Mouse (Mus musculus) adipocyte (in vitro differentiated cells): ENCODE measurements around the gene Zbtb45.

Experiments used
- DNase-seq: peaks from one replicate; pipeline ENCODE4 v3.0.0-alpha.2; 2016; ENCODE audit warnings: low spot score

Zbtb45 gene

DNA sequence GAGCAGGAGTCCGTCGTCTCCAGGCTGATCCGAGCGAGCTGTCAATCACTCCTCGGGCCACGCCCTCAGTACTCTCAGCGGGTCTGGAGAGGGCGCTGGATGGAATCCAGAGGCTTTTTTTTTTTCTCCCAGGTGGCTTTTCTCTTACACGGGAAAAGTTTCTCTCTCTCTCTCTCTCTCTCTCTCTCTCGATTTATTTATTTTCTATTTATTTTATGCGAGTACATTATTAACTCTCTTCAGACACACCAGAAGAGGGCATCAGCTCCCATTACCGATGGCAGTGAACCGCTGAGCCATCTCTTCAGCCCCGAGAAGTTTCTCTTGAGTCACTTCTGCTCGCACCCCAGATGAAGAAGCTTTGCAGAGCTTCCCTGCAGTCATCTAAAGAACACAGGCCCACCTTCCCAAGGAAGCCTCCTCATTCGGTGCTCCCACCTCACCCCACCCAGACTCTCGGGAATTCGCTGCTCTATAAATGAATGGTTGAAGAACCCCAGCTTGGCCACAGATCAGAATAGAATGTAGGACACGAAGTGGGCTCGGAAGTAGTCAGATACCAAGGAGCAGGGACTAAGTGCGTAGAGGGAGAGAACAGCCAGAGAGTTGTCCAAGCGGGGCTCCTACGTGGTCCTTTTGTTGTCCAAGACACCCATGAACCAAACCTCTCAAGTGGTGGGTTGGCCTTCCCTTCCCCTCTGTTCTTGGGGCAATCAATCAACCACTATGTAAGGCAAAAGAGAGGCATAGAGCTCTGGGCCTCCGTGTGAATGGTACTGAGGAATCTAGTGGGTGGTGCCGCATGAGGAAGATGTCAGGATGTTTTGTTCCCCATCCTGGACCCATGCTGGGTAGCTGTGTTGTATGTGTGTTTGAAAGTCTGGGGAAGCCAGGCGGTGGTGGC lies at the start of gene Zbtb45:
Gene Zbtb45, minus strand, starts transcription at position 30 of the 904 bp plus-strand sequence.
- DNase-seq = no peak

GRCm38 (mm10) chr7:13059536-13059935 lies 49.7 kb upstream of the Zbtb45 start:
- DNase-seq = no peak

GRCm38 (mm10) chr7:13056913-13057700 lies 47.3 kb upstream of the Zbtb45 start:
- DNase-seq = no peak

DNA sequence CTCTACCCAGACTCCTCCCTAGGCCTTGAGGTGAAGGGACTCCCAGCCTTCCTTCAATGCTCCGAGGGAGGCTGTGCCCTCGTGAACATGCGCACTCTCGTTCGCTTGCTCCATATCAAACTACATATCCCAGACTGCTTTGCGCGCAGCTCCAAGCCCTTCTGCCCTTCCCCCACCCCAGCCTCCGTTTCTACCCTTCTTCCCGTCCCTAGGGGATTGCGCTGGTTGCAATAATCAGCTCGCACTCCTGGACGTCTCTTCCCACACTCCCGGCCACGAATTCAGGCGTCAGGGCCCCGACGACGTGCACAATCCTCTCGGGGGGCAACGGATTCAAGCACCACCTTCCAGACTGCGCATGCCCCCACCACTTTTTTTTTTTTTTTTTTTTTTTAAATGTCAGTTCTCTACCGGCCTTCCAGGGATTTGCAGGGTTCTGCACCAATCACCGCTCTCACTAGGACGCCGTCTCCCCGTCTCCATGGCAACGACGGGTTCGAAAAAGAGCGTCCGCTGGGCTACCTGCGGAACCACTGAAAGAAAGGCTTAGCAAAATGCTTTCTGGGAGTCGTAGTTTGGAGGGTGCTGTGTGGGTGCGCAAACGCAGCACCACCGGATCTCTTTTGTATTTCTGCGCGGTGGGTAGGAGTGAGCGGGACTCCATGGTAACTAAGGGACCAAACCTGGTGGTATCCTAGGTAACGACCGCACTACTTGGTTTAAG lies 44.6 kb upstream of the Zbtb45 start, which contains the start of gene Mzf1:
Gene Mzf1, minus strand, starts transcription at position 478 of the 724 bp plus-strand sequence.
- DNase-seq = peak; percentile 92

DNA sequence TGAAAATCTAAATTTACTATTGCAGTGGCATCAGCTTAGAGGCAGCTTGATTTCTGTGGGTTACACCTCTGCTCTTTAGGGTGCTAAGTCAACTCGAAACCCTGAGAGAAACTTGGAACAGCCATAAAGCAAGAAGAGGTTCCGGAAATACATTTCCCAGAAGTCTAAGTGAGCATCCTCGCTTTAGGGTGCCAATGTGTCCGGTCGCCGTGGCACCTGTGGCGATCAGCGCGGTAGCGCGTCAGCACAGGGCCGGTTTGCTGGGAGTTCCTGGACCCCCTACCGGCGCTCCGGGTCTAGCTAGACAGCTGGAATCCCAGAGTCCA lies 44.1 kb upstream of the Zbtb45 start:
- DNase-seq = no peak

DNA sequence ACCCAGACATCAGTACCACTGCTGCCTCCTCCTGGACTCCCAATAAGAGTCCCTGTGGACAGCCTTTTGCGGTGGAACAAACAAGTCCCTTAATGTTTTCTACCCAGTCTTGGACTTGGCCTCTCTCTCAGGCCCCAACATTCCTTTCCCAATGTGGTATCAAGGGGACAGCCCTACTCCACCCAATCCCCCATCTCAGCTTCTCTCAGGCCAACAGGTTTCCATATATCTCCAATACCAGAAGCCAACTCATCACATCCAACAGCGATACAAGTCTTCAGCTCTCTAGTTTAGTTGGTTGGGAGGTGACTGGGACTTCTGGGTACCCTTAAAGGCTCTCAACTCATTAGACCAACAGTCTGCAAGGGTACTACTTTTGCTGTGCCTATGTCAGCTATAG lies 43.7 kb upstream of the Zbtb45 start:
- DNase-seq = no peak

DNA sequence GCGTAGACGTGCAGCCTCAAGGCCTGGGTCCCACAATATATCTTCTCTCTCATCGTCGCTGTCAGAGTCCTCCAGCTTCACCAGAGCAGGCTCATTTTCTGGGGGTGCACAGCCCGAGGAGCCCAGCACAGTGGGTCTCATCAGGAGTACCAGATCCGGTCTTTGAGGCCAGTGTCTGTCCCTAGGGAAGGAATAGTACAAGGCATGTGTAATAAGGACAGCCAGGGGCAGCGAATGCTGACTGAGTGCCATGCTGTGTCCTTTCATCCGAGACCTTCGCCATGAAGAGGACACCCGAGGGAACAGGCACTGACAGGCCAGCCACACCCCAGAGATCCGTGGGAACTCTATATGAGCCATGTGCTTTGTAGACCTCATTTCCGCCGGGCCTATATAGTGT lies 43.2 kb upstream of the Zbtb45 start:
- DNase-seq = no peak

DNA sequence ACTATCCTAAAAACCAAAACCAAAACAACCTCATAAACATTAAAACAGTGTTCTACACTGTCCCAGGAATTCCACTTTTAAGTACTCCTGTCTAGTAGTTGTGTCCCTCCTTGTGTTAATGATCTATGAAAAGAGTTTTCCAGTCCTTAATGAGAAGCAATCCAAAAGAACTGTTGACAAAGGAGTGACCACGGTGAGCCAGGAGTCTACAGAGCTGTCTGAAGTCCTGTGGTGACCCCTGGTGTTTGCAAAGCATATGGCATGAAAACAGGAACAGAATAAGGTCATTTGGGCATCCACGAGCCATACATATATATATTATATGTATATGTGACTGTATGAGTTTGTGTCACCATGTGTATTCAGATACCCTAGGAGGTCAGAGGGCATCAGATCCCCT lies 36.2 kb upstream of the Zbtb45 start:
- peak; percentile 76 for DNase-seq

DNA sequence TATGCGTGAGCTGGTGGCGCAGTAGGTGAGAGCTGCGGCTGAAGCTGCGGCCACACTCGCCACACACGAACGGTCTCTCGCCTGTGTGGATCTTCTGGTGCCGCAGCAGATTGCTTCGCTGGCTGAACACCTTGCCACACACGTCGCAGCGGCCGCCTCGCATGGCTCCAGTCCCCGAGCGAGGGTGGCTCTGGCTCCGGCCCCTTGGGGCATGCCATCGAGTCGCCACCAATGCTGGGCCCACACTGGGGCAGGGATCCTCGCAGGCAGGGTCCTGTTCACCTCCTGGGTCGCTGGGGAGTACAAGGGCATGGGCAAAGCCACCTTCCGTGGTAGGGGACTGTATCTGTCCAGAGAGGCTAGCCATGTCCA lies 34.4 kb upstream of the Zbtb45 start:
- no peak for DNase-seq

- no peak for DNase-seq
Measured at GRCm38 (mm10) chr7:13043445-13044253, 33.8 kb upstream of the Zbtb45 start.

- DNase-seq = no peak
Measured at GRCm38 (mm10) chr7:13043120-13043444, 33.2 kb upstream of the Zbtb45 start.

DNA sequence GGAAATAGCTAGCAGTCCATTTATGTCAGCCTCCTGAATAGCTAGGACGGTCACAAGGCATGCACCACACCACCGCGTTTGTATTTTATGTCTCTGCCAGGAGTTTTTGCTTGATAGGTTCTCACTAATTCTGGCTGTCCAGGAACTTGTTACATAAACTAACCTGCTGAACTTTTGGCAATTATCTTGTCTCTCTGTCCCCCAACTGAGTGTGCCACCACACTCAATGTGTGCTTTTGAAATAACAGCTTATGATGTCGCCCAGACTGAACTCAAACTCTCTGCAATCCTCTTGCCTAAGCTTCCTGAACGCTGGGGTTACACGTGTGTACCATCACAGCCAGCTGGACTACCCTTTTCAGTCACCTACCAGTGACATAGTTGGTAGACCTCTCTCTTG lies 32.7 kb upstream of the Zbtb45 start:
- DNase-seq = no peak

DNA sequence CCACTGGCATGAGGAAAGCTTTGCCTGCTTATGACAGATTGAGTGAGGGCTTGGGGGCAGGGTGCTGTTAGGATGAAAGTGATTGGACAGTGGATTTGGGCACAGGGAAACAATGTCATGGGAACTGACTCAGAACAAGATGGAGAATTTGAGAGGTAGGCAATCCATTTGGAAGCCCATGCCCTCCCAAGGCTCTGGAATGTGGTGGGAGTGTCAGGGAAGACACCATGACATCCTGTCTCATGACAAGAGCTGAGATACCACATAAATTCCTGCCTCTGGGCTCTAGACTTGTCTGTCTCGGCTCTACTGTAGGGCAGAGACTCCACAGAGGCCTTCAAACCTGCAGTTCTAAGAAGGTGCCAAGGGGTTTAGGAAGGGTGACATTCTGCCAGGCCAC lies 31.4 kb upstream of the Zbtb45 start:
- no peak for DNase-seq

- no peak for DNase-seq
Measured at GRCm38 (mm10) chr7:13039181-13039580, 29.3 kb upstream of the Zbtb45 start.

DNA sequence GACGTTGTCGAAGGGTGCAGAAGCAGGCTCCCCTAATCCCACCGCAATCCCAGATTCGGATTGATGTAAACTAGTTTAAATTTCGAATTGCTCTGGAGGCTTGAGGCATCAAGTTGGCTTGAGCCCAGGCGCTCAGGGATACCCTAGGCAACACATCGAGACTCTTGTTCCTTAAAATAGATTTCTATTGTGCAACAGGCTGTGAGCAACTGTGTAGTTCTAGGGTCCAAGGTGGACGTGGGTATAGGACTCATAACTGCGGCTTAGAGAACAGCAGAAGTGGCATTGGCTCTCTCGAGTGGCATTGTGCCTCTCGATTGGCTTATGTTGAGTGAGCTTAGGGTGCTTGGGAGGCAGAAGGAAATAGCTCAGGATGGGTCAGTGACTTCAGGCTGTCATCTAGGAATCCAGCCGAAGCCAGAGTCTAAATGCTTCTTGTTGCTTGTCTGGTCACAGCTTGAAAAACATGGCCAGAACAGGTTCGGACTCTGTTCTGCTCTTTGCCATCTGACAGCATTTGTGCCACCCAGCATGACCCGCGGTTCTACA lies 28.9 kb upstream of the Zbtb45 start:
- peak; percentile 62 for DNase-seq

- peak; percentile 85 for DNase-seq
Measured at GRCm38 (mm10) chr7:13037901-13038555, 28.2 kb upstream of the Zbtb45 start, which contains the start of gene Ube2m. Ube2m (minus strand) TSS chr7:13038275.

GRCm38 (mm10) chr7:13037366-13037765 lies 27.5 kb upstream of the Zbtb45 start:
- peak; percentile 41 for DNase-seq

DNA sequence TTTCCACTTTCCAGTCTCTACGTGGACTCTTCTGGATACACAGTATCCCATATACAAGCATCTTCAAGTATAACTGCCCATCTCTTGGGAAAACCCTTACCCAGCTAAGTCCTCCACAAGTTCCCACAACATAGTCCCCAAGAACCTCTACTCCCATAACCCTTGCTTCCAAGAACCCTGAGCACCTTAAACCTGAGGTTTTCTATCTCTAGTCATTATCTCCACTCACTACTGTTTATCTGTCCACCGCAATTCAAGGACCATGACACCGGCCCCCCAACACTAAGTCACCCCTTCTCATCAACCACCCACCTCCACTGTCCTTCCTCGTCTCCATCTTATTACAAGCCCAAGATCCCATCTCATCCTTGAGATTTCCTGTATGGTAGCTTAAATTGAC lies 27.0 kb upstream of the Zbtb45 start:
- no peak for DNase-seq

DNA sequence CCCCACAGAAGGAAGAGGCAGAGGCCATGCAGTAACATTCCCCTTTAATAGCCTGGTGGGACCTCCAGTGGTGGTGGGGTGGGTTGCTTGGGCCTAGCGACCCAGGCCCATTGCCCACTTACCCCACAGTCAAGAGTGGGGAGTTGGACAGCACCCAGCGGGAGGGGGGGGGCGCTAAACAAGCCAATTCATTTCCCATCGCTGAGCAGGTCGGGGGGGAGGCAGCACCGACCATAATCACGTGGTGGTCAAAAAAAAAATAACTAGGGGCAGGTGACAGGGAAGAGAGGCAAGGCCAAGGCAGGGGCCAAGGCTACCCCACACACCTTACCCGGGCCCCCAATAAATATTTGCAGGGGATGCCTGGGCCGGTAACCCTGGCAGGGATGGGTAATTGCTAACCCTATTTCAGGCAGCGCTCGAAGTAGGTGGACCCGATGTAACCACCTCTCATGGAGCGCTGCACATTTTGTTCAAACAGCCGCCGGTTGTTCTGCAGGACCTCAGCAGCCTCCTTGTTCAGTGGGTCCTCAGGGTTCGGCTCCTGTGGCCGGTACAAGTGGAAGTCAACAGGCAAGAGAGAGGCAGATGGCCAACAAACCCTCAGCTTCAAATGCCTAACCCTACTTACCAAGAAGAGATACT lies 25.5 kb upstream of the Zbtb45 start:
- DNase-seq = no peak
